ENCODE assay signal across 15 mouse cellular contexts in genomic region chr8:119810953-119811499, GRCm38 (mm10). TPM values are rescaled to one million over a fixed set of nuclear protein-coding genes. Genes with fewer than 3 reads are reported as not detected.
DNase-seq lines count a peak whose midpoint lies in the region; ATAC-seq lines count a peak whose summit lies in the region.
"Had no signal": no experiment of that assay in that cellular context is flagged by ENCODE, and none has a peak within 500 bp of the region (broad histone marks: within the 10 kb centered on the region; RNA-seq: fewer than 3 reads in every experiment).

No protein-coding gene starts in this region.

- WGBS in hindbrain, embryonic 13.5 days, result 81% methylated on average over 14 of the region's 14 CpGs
- WGBS in hindbrain, embryonic 11.5 days, result 91% methylated on average over 14 of the region's 14 CpGs
- 90% methylated on average over 14 of the region's 14 CpGs for WGBS in embryonic facial prominence, embryonic 10.5 days
- WGBS in intestine, embryonic 15.5 days, result 69% methylated on average over 14 of the region's 14 CpGs
- 68% methylated on average over 14 of the region's 14 CpGs for WGBS in midbrain, embryonic 16.5 days

- peaks cover 60% of the 10 kb centered on the region for H3K4me1 ChIP-seq in hindbrain, embryonic 13.5 days (replicated peaks)
- H3K4me1 ChIP-seq in hindbrain, embryonic 11.5 days (replicated peaks; ENCODE audit: control insufficient read depth, insufficient read depth, low read length), result peaks cover 5% of the 10 kb centered on the region; the same call in 1 of the 2 replicates
- H3K4me1 ChIP-seq in embryonic facial prominence, embryonic 10.5 days, result peaks cover 63% of the 10 kb centered on the region
- H3K4me1 ChIP-seq in intestine, embryonic 15.5 days (replicated peaks), result peaks cover 50% of the 10 kb centered on the region
- peaks cover 25% of the 10 kb centered on the region for H3K4me1 ChIP-seq in midbrain, embryonic 16.5 days (ENCODE audit: control insufficient read depth, insufficient read depth, low read length)

- H3K27ac ChIP-seq in hindbrain, embryonic 13.5 days, result peak overlapping the region; percentile 42
- H3K27ac ChIP-seq in hindbrain, embryonic 11.5 days (ENCODE audit: low read depth, low read length), result no peak overlapping the region
- H3K27ac ChIP-seq in embryonic facial prominence, embryonic 10.5 days (replicated peaks), result 0 out of 2 replicates have a peak overlapping the region, but pooled peaks have one; percentile 66
- peak overlapping the region; percentile 95 for H3K27ac ChIP-seq in intestine, embryonic 15.5 days
- H3K27ac ChIP-seq in midbrain, embryonic 16.5 days (ENCODE audit: low read length), result peak overlapping the region; percentile 38
- H3K27ac ChIP-seq: heart, adult 2 months; kidney, postnatal 0 days; limb, embryonic 15.5 days had no signal

- no peaks in the 10 kb centered on the region for H3K9me3 ChIP-seq in hindbrain, embryonic 13.5 days
- H3K9me3 ChIP-seq in hindbrain, embryonic 11.5 days (ENCODE audit: control insufficient read depth, low read length), result no peaks in the 10 kb centered on the region
- no peaks in the 10 kb centered on the region for H3K9me3 ChIP-seq in embryonic facial prominence, embryonic 10.5 days
- no peaks in the 10 kb centered on the region for H3K9me3 ChIP-seq in intestine, embryonic 15.5 days
- H3K9me3 ChIP-seq in midbrain, embryonic 16.5 days (replicated peaks; ENCODE audit: control insufficient read depth, low read length, poor library complexity, severe bottlenecking), result no peaks in the 10 kb centered on the region
- H3K9me3 ChIP-seq: limb, embryonic 15.5 days had no signal

- no peak overlapping the region for H3K9ac ChIP-seq in hindbrain, embryonic 13.5 days
- H3K9ac ChIP-seq in hindbrain, embryonic 11.5 days (ENCODE audit: low read depth, low read length), result no peak overlapping the region
- H3K9ac ChIP-seq in intestine, embryonic 15.5 days, result no peak overlapping the region
- 0 out of 2 replicates have a peak overlapping the region, but pooled peaks have one; percentile 1 for H3K9ac ChIP-seq in midbrain, embryonic 16.5 days (ENCODE audit: low read depth, low read length)
- H3K9ac ChIP-seq: limb, embryonic 15.5 days; lung, embryonic 14.5 days had no signal

- H3K4me3 ChIP-seq in hindbrain, embryonic 13.5 days, result no peak overlapping the region
- H3K4me3 ChIP-seq in hindbrain, embryonic 11.5 days (ENCODE audit: low read depth, low read length), result no peak overlapping the region
- no peak overlapping the region for H3K4me3 ChIP-seq in embryonic facial prominence, embryonic 10.5 days
- H3K4me3 ChIP-seq in intestine, embryonic 15.5 days (replicated peaks), result no peak overlapping the region
- H3K4me3 ChIP-seq in midbrain, embryonic 16.5 days (ENCODE audit: low read depth, low read length), result no peak overlapping the region
- H3K4me3 ChIP-seq: heart, adult 2 months; limb, embryonic 15.5 days had no signal

- DNase-seq in hindbrain, embryonic 11.5 days (ENCODE audit: low spot score), result no peak
- no peak for DNase-seq in embryonic facial prominence, embryonic 10.5 days (ENCODE audit: low spot score)
- DNase-seq in left cerebral cortex, adult 18-20 months (ENCODE audit: low spot score in 2 of 2), result no peak
- DNase-seq in ovary, postnatal 14 days (ENCODE audit: low spot score), result no peak
- DNase-seq in frontal cortex, postnatal 36 days (ENCODE audit: low spot score in 2 of 2), result no peak
- DNase-seq: cerebellum, adult 11 months; cerebellum, postnatal 36 days; heart, adult 2 months; lung, embryonic 14.5 days had no signal

- peaks cover 40% of the 10 kb centered on the region for H3K36me3 ChIP-seq in hindbrain, embryonic 13.5 days
- H3K36me3 ChIP-seq in hindbrain, embryonic 11.5 days (ENCODE audit: control insufficient read depth, insufficient read depth, low read length), result 0 out of 2 replicates have a peak, but pooled peaks cover 6% of the 10 kb centered on the region
- H3K36me3 ChIP-seq in embryonic facial prominence, embryonic 10.5 days (replicated peaks), result peaks cover 63% of the 10 kb centered on the region
- peaks cover 12% of the 10 kb centered on the region for H3K36me3 ChIP-seq in intestine, embryonic 15.5 days
- H3K36me3 ChIP-seq in midbrain, embryonic 16.5 days (ENCODE audit: control insufficient read depth, insufficient read depth, low read length), result peaks cover 5% of the 10 kb centered on the region; the same call in 1 of the 2 replicates

- ATAC-seq in hindbrain, embryonic 13.5 days (ENCODE audit: low FRiP score), result no peak
- ATAC-seq in hindbrain, embryonic 11.5 days (ENCODE audit: low FRiP score), result no peak
- ATAC-seq in intestine, embryonic 15.5 days, result peak; percentile 67
- no peak for ATAC-seq in midbrain, embryonic 16.5 days
- ATAC-seq: Patski had no signal

- no peak overlapping the region for H3K4me2 ChIP-seq in hindbrain, embryonic 13.5 days
- H3K4me2 ChIP-seq in hindbrain, embryonic 11.5 days (replicated peaks; ENCODE audit: low read depth, low read length), result no peak overlapping the region
- H3K4me2 ChIP-seq in intestine, embryonic 15.5 days (replicated peaks), result no peak overlapping the region
- H3K4me2 ChIP-seq in midbrain, embryonic 16.5 days (ENCODE audit: low read length), result no peak overlapping the region
- H3K4me2 ChIP-seq: limb, embryonic 15.5 days; lung, embryonic 14.5 days had no signal

- no peaks in the 10 kb centered on the region for H3K27me3 ChIP-seq in hindbrain, embryonic 13.5 days
- no peaks in the 10 kb centered on the region for H3K27me3 ChIP-seq in hindbrain, embryonic 11.5 days (ENCODE audit: control insufficient read depth, insufficient read depth, low read length)
- H3K27me3 ChIP-seq in embryonic facial prominence, embryonic 10.5 days (replicated peaks; ENCODE audit: low read depth, poor library complexity, severe bottlenecking), result no peaks in the 10 kb centered on the region
- H3K27me3 ChIP-seq in intestine, embryonic 15.5 days (replicated peaks), result no peaks in the 10 kb centered on the region
- no peaks in the 10 kb centered on the region for H3K27me3 ChIP-seq in midbrain, embryonic 16.5 days (ENCODE audit: control insufficient read depth, insufficient read depth, low read depth, low read length)
- H3K27me3 ChIP-seq: limb, embryonic 15.5 days; Patski had no signal

RNA-seq across cellular contexts. Expression of gene Cotl1, which starts 29.3 kb away (rescaled TPM):
- 98.1 and 106 TPM in 2 replicates for polyA plus RNA-seq in hindbrain, embryonic 13.5 days (2015; fragmentation: Nextera tagmentation; extraction: Ambion mirVana)
- 458 and 496 TPM in 2 replicates for polyA plus RNA-seq in hindbrain, embryonic 11.5 days (2014; fragmentation: Nextera tagmentation; extraction: Ambion mirVana)
- polyA plus RNA-seq in embryonic facial prominence, embryonic 10.5 days (2016; fragmentation: Nextera tagmentation; extraction: Ambion mirVana), result 137 and 149 TPM in 2 replicates
- polyA plus RNA-seq in intestine, embryonic 15.5 days (2015; fragmentation: Nextera tagmentation; extraction: Ambion mirVana), result 152 and 167 TPM in 2 replicates
- 126 and 139 TPM in 2 replicates for polyA plus RNA-seq in midbrain, embryonic 16.5 days (2015; fragmentation: Nextera tagmentation; extraction: Ambion mirVana)
- total RNA-seq in left cerebral cortex, adult 18-20 months (2021), result 10 to 100 TPM; 67.0 to 69.6 TPM

RNA-seq across cellular contexts. Expression of gene Tldc1, which starts 32.8 kb away (rescaled TPM):
- 11.8 and 12.8 TPM in 2 replicates for polyA plus RNA-seq in hindbrain, embryonic 13.5 days (2015; fragmentation: Nextera tagmentation; extraction: Ambion mirVana)
- 7.8 and 8.5 TPM in 2 replicates for polyA plus RNA-seq in hindbrain, embryonic 11.5 days (2014; fragmentation: Nextera tagmentation; extraction: Ambion mirVana)
- polyA plus RNA-seq in embryonic facial prominence, embryonic 10.5 days (2016; fragmentation: Nextera tagmentation; extraction: Ambion mirVana), result 12.8 and 14.5 TPM in 2 replicates
- polyA plus RNA-seq in intestine, embryonic 15.5 days (2015; fragmentation: Nextera tagmentation; extraction: Ambion mirVana), result 14.4 and 15.3 TPM in 2 replicates
- polyA plus RNA-seq in midbrain, embryonic 16.5 days (2015; fragmentation: Nextera tagmentation; extraction: Ambion mirVana), result 10.9 and 12.2 TPM in 2 replicates
- total RNA-seq in left cerebral cortex, adult 18-20 months (2021), result 10 to 100 TPM; 14.5 to 15.3 TPM

RNA-seq across cellular contexts. Expression of gene Klhl36, which starts 51.0 kb away (rescaled TPM):
- 14.6 and 14.8 TPM in 2 replicates for polyA plus RNA-seq in hindbrain, embryonic 13.5 days (2015; fragmentation: Nextera tagmentation; extraction: Ambion mirVana)
- 9.2 and 9.3 TPM in 2 replicates for polyA plus RNA-seq in hindbrain, embryonic 11.5 days (2014; fragmentation: Nextera tagmentation; extraction: Ambion mirVana)
- polyA plus RNA-seq in embryonic facial prominence, embryonic 10.5 days (2016; fragmentation: Nextera tagmentation; extraction: Ambion mirVana), result 10.4 and 11.3 TPM in 2 replicates
- 12.4 and 13.8 TPM in 2 replicates for polyA plus RNA-seq in intestine, embryonic 15.5 days (2015; fragmentation: Nextera tagmentation; extraction: Ambion mirVana)
- polyA plus RNA-seq in midbrain, embryonic 16.5 days (2015; fragmentation: Nextera tagmentation; extraction: Ambion mirVana), result 16.6 and 18.5 TPM in 2 replicates
- total RNA-seq in left cerebral cortex, adult 18-20 months (2021), result 1 to 10 TPM; 7.7 to 8.8 TPM
